Mouse (Mus musculus) midbrain, embryonic 11.5 days (tissue): ENCODE measurements around the gene Clint1. TPM values are rescaled to one million over a fixed set of nuclear protein-coding genes. Genes with fewer than 3 reads are reported as not detected.

Experiments used
- microRNA-seq: library from miRNA; unstranded; fragments of <30 nt; microRNA quantifications from one replicate; pipeline ENCODE4, GENCODE M21; 2017
- polyA plus RNA-seq: library from polyadenylated mRNA; unstranded; fragments of >200 nt; fragmentation: Nextera tagmentation; extraction: Ambion mirVana; gene quantifications from 2 replicates; pipeline ENCODE4 v1.2.1, GENCODE M21; 2014

The Clint1 gene
- polyA plus RNA-seq, 1 experiment from 2014 or later = 60.9 TPM

Small RNAs within 50 kb of the gene (microRNA-seq; reads per million reads assigned to microRNA genes)
- not detected for gene Gm22751

Other genes with a start within 250 kb of the Clint1 start
- 10.8 and 13.0 TPM in 2 replicates for gene Lsm11, start 92.9 kb downstream of the Clint1 start, polyA plus RNA-seq
- gene Thg1l, start 103.4 kb downstream of the Clint1 start, polyA plus RNA-seq = 14.6 and 14.7 TPM in 2 replicates
- 0.18 and 0.21 TPM in 2 replicates for gene Sox30, start 128.3 kb downstream of the Clint1 start, polyA plus RNA-seq
- gene Gm12166, start 200.3 kb downstream of the Clint1 start, polyA plus RNA-seq = 1.4 and 2.5 TPM in 2 replicates
- 6.1 and 6.6 TPM in 2 replicates for gene Adam19, start 203.9 kb downstream of the Clint1 start, polyA plus RNA-seq